Mouse (Mus musculus) retina, postnatal 1 day (tissue): ENCODE data around the gene Rybp.

ENCODE experiments used
- DNase-seq: peaks from one replicate; pipeline ENCODE4 v3.0.0-alpha.2; 2012

Rybp gene

DNA sequence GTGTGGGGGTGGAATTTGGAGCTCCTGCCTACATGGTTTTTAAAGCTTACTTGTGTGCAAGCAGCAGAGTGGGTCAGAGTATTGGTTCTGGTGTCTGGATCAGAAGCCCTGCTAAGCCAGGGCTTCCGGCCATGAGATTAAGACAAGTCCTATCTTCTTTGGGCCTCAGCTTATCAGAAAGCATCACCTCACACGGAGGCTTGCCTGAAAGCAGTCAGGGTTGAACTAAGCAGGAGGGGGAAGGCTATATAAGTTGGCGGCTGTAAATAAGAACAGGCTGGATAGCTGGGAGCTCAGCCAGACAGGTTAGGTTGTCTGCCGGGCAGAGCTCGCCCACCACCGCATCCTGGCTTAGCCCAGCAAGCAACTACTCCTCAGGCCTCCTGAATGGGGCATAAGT, 99.5 kb downstream of the Rybp start:
- DNase-seq: no peak

- DNase-seq: no peak
Measured at GRCm38 (mm10) chr6:100186789-100187188, 100.5 kb downstream of the Rybp start.

DNA sequence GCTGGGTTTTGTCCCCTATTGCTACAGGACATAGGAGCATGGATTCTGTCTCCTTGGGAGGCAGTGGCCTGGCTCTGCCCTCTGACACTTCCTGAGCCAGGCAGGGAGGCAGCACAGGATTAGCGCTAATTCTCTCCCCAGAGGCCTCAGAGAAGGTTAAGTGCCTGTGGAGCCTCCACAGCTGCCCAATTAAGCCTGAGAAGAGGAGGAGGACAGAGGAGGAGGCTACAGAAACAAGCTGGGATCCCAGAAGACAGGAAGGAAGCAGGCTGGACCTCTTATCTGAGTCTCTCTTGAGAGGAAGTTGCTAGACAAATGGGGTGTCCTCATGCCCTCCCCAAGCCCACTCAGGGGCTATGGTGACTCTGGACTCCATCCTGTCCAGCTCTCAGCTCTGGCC, 101.8 kb downstream of the Rybp start:
- peak; percentile 70 for DNase-seq

DNA sequence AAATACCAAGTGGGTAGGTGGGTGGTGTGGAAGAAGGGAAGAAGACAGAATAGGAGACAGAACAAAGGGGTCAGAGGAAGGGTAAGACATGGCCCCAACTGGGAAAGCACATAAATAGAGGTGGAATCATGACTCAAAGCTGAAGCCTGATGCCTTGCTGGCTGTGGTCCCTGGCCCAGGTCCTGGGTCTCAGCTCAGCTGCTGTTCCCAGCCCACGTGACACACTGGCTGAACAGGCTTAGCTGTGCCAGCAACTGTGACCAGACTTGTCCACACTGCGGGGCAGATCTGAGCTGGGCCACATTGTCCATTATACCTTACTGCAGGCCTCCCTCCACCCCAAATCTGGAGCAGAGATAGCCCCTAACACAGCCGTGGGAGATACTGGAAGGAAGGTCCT, 103.9 kb downstream of the Rybp start:
- no peak for DNase-seq

DNA sequence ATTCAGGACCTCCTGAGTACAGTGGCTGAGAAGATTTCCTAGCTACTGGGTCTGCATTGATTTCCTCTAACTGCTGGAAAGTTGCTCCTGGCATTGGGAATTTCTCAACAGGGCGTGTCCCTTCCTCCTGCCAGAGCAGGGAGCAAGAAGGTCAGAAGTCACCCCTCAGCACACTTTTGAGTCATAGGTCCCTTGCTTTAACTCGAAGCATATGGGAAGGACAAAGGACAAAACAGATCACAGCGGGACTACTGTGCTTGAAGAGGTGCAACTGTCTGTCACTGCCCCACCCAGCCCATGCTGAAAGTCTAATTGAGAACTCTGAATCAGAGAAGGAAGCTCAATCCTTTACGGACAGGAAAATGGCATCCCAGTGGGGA, 106.4 kb downstream of the Rybp start:
- DNase-seq: no peak

DNA sequence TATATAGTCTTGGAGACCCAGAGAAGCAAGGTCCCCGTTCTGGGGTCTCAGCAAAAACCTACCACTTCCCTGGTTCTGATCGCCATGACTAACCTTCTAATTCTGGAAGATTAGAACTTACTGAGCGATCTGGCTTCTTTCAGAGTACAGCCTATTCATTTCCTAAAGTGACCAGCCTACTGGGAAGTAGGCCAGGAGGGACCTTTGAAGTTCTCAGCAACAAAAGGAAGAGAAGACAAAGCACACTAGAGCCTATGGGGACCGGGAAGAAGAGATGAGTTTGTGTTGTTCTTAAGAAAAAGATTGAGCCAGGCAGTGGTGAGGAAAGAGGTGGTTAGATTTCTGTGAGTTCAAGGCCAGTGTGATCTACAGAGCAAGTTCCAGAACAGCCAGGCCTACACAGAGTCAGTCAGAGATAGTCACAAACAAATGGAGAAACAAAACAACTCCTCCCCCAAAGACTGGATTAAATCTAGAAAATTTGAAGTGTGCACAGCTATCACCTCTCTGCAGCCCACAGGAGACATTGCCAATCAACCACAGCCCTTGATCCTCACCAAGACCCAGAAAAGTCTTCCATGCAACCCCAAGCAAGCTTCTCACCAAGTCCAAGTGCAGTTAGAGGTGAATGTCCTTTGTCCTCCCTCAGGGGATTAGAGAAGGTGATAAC, 106.9 kb downstream of the Rybp start:
- DNase-seq: no peak

DNA sequence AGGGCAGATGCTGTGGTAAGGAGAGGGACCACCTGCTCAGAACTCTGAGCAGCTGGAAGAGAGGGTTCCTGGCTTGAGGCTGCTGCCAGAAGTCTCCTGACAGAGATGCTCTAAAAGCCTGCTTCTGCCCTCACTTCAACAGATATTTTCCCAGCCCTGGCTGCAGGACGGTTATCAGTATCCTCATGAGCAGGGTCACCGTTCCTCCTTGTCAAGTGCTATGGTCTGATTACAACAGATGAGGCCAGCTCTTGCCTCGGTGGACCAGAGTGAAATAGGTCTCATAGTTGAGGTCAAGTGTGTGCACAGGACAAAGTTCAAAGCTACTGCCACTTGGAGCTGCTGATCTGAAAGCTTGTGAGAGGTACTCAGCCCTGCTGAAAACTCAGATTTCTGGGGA, 108.5 kb downstream of the Rybp start:
- no peak for DNase-seq
